In genomic region chr13:9340293-9340692, GRCm38 (mm10) we compare ENCODE assay signal across 28 mouse cellular contexts.
"Had no signal": no experiment of that assay in that cellular context is flagged by ENCODE, and none has a peak within 500 bp of the region (broad histone marks: within the 10 kb centered on the region; RNA-seq: fewer than 3 reads in every experiment).

No protein-coding gene starts in this region.

- H3K4me2 ChIP-seq: heart, embryonic 11.5 days; heart, embryonic 13.5 days; heart, embryonic 15.5 days; hindbrain, embryonic 12.5 days; hindbrain, embryonic 14.5 days; kidney, embryonic 15.5 days; limb, embryonic 12.5 days; liver, embryonic 11.5 days; liver, embryonic 13.5 days had no signal

- H3K9me3 ChIP-seq: heart, embryonic 13.5 days; heart, embryonic 15.5 days; hindbrain, embryonic 10.5 days; hindbrain, embryonic 12.5 days; kidney, embryonic 15.5 days; limb, embryonic 10.5 days; limb, embryonic 12.5 days; liver, embryonic 13.5 days had no signal

- H3K4me3 ChIP-seq: heart, adult 2 months; heart, embryonic 13.5 days; heart, embryonic 15.5 days; hindbrain, embryonic 10.5 days; hindbrain, embryonic 12.5 days; kidney, embryonic 15.5 days; layer of hippocampus, adult 2 months; left cerebral cortex, adult 2 months; limb, embryonic 10.5 days; limb, embryonic 12.5 days; liver, embryonic 13.5 days had no signal

- H3K27me3 ChIP-seq: heart, embryonic 13.5 days; heart, embryonic 15.5 days; hindbrain, embryonic 12.5 days; kidney, embryonic 15.5 days; limb, embryonic 12.5 days; liver, embryonic 13.5 days had no signal

- H3K4me1 ChIP-seq: heart, embryonic 13.5 days; heart, embryonic 15.5 days; hindbrain, embryonic 10.5 days; hindbrain, embryonic 12.5 days; kidney, embryonic 15.5 days; limb, embryonic 10.5 days; limb, embryonic 12.5 days; liver, embryonic 13.5 days had no signal

- H3K9ac ChIP-seq: heart, embryonic 13.5 days; heart, embryonic 15.5 days; hindbrain, embryonic 12.5 days; hindbrain, embryonic 14.5 days; kidney, embryonic 15.5 days; limb, embryonic 12.5 days; liver, embryonic 13.5 days had no signal

- DNase-seq: gastrocnemius, postnatal 14 days; gastrocnemius, postnatal 36 days; heart, adult 11 months; heart, adult 2 months; heart, postnatal 14 days; heart, postnatal 4 days; kidney, adult 11 months; kidney, adult 2 months; kidney, adult 9 months; kidney, postnatal 14 days; kidney, postnatal 36 days; liver; liver, embryonic 13.5 days had no signal

- H3K27ac ChIP-seq: heart, adult 2 months; heart, embryonic 13.5 days; heart, embryonic 15.5 days; hindbrain, embryonic 10.5 days; hindbrain, embryonic 12.5 days; hindbrain, embryonic 14.5 days; kidney, embryonic 15.5 days; kidney, postnatal 0 days; layer of hippocampus, adult 2 months; left cerebral cortex, adult 2 months; limb, embryonic 10.5 days; limb, embryonic 12.5 days; liver, embryonic 13.5 days had no signal

- H3K36me3 ChIP-seq: heart, embryonic 13.5 days; heart, embryonic 15.5 days; hindbrain, embryonic 10.5 days; hindbrain, embryonic 12.5 days; kidney, embryonic 15.5 days; limb, embryonic 10.5 days; limb, embryonic 12.5 days; liver, embryonic 13.5 days had no signal

- ATAC-seq: hindbrain, embryonic 16.5 days; inflammation-experienced regulatory T-cells, adult 6 months had no signal
